Mouse (Mus musculus) stomach, postnatal 0 days (tissue): ENCODE measurements at regions not wholly inside any gene's neighbourhood (a gene's known extent, or its start where the extent isn't known, plus 50 kb on each side); places are given as distances from the start of the nearest gene placed in this dataset.

ENCODE experiments used
- ATAC-seq: fragments of 200-750 bp; cut with Nextera tagmentation; 2 replicates; pipeline ENCODE4 v1.8.0; 2017; ENCODE audit not compliant: low FRiP score, low TSS enrichment
- DNase-seq: peaks from one replicate; pipeline ENCODE4 v3.0.0-alpha.2; 2016; ENCODE audit warnings: low spot score
- H3K27ac ChIP-seq: fragments of 300-500 bp; sonication (generic); replicated peaks from 2 replicates; pipeline ENCODE4 v1.5.1; 2014; ENCODE audit warnings: mild to moderate bottlenecking, control low read depth
- H3K27me3 ChIP-seq: fragments of 300-500 bp; sonication (generic); 2 replicates; pipeline ENCODE4 v1.6.1; 2014; ENCODE audit warnings: low read length; ENCODE audit not compliant: control insufficient read depth, insufficient read depth
- H3K36me3 ChIP-seq: fragments of 300-500 bp; sonication (generic); 2 replicates; pipeline ENCODE4 v1.6.1; 2014; ENCODE audit warnings: low read length, mixed read lengths; ENCODE audit not compliant: control insufficient read depth, insufficient read depth
- H3K4me1 ChIP-seq: fragments of 300-500 bp; sonication (generic); replicated peaks from 2 replicates; pipeline ENCODE4 v1.6.1; 2014; ENCODE audit warnings: antibody characterized with exemption; ENCODE audit not compliant: control insufficient read depth, insufficient read depth
- H3K4me2 ChIP-seq: fragments of 300-500 bp; sonication (generic); replicated peaks from 2 replicates; pipeline ENCODE4 v1.6.1; 2014; ENCODE audit warnings: low read depth, mild to moderate bottlenecking, control low read depth, moderate library complexity
- H3K4me3 ChIP-seq: fragments of 300-500 bp; sonication (generic); 2 replicates; pipeline ENCODE4 v1.5.1; 2014; ENCODE audit warnings: low read depth, low read length, control low read depth
- H3K9ac ChIP-seq: fragments of 300-500 bp; sonication (generic); 2 replicates; pipeline ENCODE4 v1.6.1; 2014; ENCODE audit warnings: mild to moderate bottlenecking, low read length, control low read depth, mixed read lengths
- H3K9me3 ChIP-seq: fragments of 300-500 bp; sonication (generic); 2 replicates; pipeline ENCODE4 v1.6.1; 2016; ENCODE audit warnings: low read length; ENCODE audit not compliant: control insufficient read depth
- CTCF ChIP-seq: IDR thresholded peaks from 2 replicates; pipeline ENCODE4 v1.5.1; 2016; ENCODE audit warnings: antibody characterized with exemption, low read depth, mild to moderate bottlenecking, moderate library complexity
- EP300 ChIP-seq: optimal IDR thresholded peaks from 2 replicates; pipeline ENCODE3; 2016; ENCODE audit warnings: antibody characterized with exemption
- WGBS: fragments of 180-500 bp; shearing (Covaris S2); extraction: QIAGEN DNeasy Blood & Tissue Kit; methylation state at CpG from one replicate; pipeline ENCODE4 v1.1.7; 2014; 5-methylcytosine and 5-hydroxymethylcytosine counted together

GRCm38 (mm10) chr16:29736211-29736610, 157.1 kb downstream of the Opa1 start:
- 65% methylated on average over 9 of the region's 9 CpGs for WGBS
- Histone ChIP-seq H3K4me3 (no peak overlapping the region), H3K9ac (no peak overlapping the region), H3K27me3 (no peaks in the 10 kb centered on the region), H3K4me2 (no peak overlapping the region), H3K9me3 (no peaks in the 10 kb centered on the region), H3K36me3 (no peaks in the 10 kb centered on the region), H3K4me1 (peaks cover 5% of the 10 kb centered on the region), H3K27ac (no peak overlapping the region)
- no peak for ATAC-seq
- TF ChIP-seq EP300 (no peak), CTCF (no peak)
- no peak for DNase-seq

DNA sequence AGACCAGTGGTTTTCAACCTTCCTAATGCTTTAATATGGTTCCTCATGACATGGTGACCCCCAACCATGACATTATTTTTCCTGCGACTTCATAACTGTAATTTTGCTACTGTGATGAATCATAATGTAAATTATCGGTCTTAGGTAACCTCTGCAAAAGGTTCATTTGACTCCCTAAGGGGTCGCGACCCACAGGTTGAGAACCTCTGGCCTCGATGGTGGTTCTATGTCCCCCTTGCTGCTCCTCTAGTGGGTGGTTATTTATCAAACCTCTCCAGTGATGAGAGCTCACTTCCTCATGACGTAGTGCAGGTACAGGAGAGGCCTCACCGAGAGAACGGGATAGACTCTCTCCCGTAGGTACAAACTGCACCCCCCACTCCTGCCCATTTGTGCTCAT, 158.9 kb downstream of the Opa1 start:
- Histone ChIP-seq H3K9ac (no peak overlapping the region), H3K4me1 (peaks cover 5% of the 10 kb centered on the region), H3K27ac (no peak overlapping the region), H3K4me3 (no peak overlapping the region), H3K36me3 (no peaks in the 10 kb centered on the region), H3K4me2 (no peak overlapping the region), H3K9me3 (no peaks in the 10 kb centered on the region), H3K27me3 (no peaks in the 10 kb centered on the region)
- WGBS, result 91% methylated on average over 9 of the region's 9 CpGs
- ATAC-seq (no peak), DNase-seq (no peak)
- no peak for TF ChIP-seq CTCF
- TF ChIP-seq EP300, result no peak

- DNase-seq (no peak), ATAC-seq (no peak)
- TF ChIP-seq EP300, result no peak
- TF ChIP-seq CTCF, result no peak
- Histone ChIP-seq H3K27me3 (no peaks in the 10 kb centered on the region), H3K9me3 (no peaks in the 10 kb centered on the region), H3K4me3 (no peak overlapping the region), H3K36me3 (no peaks in the 10 kb centered on the region), H3K27ac (no peak overlapping the region), H3K4me2 (no peak overlapping the region), H3K4me1 (no peaks in the 10 kb centered on the region), H3K9ac (no peak overlapping the region)
- 27% methylated on average over 14 of the region's 14 CpGs for WGBS
These were observed 163.5 kb downstream of the Opa1 start for GRCm38 (mm10) chr16:29742497-29743230.

DNA sequence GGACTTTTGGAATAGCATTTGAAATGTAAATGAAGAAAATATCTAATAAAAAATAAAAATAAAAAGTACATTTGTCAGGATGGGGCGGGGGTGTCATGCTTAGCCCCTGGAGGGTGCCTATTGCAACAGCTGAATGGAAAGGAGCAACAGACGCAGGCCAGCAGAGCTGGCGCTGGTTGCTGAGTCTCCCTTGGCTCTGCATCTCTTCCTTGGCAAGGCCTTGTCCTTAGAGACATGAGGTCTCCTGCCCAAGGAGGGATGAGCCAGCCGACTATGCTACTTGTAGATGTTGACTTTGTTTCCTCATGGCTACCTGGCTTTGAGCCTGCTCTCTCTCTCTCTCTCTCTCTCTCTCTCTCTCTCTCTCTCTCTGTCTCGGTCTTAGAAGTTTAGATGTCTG, 166.4 kb downstream of the Opa1 start:
- no peaks in the 10 kb centered on the region for H3K4me1 ChIP-seq
- H3K9me3 ChIP-seq, result no peaks in the 10 kb centered on the region
- whole genome bisulfite sequencing, result 85% methylated on average over 5 of the region's 5 CpGs
- no peak for TF ChIP-seq EP300
- no peak for TF ChIP-seq CTCF
- H3K36me3 ChIP-seq, result no peaks in the 10 kb centered on the region
- ATAC-seq (no peak), DNase-seq (no peak)
- H3K27me3 ChIP-seq, result no peaks in the 10 kb centered on the region
- no peak overlapping the region for H3K4me2 ChIP-seq
- H3K9ac ChIP-seq, result no peak overlapping the region
- no peak overlapping the region for H3K27ac ChIP-seq
- H3K4me3 ChIP-seq, result no peak overlapping the region

- Histone ChIP-seq H3K27ac (no peak overlapping the region), H3K4me3 (no peak overlapping the region), H3K27me3 (no peaks in the 10 kb centered on the region), H3K4me2 (no peak overlapping the region), H3K9me3 (no peaks in the 10 kb centered on the region), H3K4me1 (no peaks in the 10 kb centered on the region), H3K36me3 (no peaks in the 10 kb centered on the region), H3K9ac (no peak overlapping the region)
- TF ChIP-seq EP300 (no peak), CTCF (no peak)
- WGBS, result 66% methylated on average over 4 of the region's 4 CpGs
- ATAC-seq, result no peak
- no peak for DNase-seq
These were observed 167.1 kb downstream of the Opa1 start for GRCm38 (mm10) chr16:29746245-29746644.

DNA sequence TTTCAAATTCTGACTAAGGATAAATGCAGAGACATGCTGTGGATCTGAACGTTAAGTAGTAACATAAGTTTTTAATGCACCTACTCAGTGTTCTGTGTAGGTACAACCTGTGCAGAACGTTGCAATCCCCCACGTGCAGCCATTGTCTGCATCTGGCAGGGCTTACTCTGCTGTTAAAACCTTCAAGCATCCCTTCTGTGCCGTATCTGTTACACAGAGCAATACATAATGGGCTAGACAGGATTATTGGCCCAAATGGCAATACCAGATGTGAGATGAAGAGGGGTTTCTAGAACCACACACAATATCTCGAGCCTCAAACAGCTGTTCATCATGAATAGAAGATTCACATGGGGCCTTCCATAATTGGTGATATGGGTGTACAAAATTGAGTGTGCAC, 170.0 kb downstream of the Opa1 start:
- TF ChIP-seq EP300 (no peak), CTCF (no peak)
- WGBS, result 72% methylated on average over 5 of the region's 5 CpGs
- no peak for ATAC-seq

More for the DNA sequence above, 170.0 kb downstream of the Opa1 start:
- no peaks in the 10 kb centered on the region for H3K27me3 ChIP-seq
- no peak for DNase-seq
- H3K9ac ChIP-seq, result no peak overlapping the region
- no peak overlapping the region for H3K4me2 ChIP-seq
- H3K9me3 ChIP-seq, result no peaks in the 10 kb centered on the region
- no peaks in the 10 kb centered on the region for H3K4me1 ChIP-seq
- H3K36me3 ChIP-seq, result no peaks in the 10 kb centered on the region
- no peak overlapping the region for H3K4me3 ChIP-seq
- no peak overlapping the region for H3K27ac ChIP-seq
